Mouse (Mus musculus) stomach, postnatal 0 days (tissue): Measurements from ENCODE around the gene Tmem132d. TPM values are rescaled to one million over a fixed set of nuclear protein-coding genes. Genes with fewer than 3 reads are reported as not detected.

Experiments used
- ATAC-seq: fragments of 200-750 bp; cut with Nextera tagmentation; 2 replicates; pipeline ENCODE4 v1.8.0; 2017; ENCODE audit not compliant: low FRiP score, low TSS enrichment
- DNase-seq: peaks from one replicate; pipeline ENCODE4 v3.0.0-alpha.2; 2016; ENCODE audit warnings: low spot score
- H3K27ac ChIP-seq: fragments of 300-500 bp; sonication (generic); replicated peaks from 2 replicates; pipeline ENCODE4 v1.5.1; 2014; ENCODE audit warnings: mild to moderate bottlenecking, control low read depth
- H3K27me3 ChIP-seq: fragments of 300-500 bp; sonication (generic); 2 replicates; pipeline ENCODE4 v1.6.1; 2014; ENCODE audit warnings: low read length; ENCODE audit not compliant: control insufficient read depth, insufficient read depth
- H3K36me3 ChIP-seq: fragments of 300-500 bp; sonication (generic); 2 replicates; pipeline ENCODE4 v1.6.1; 2014; ENCODE audit warnings: low read length, mixed read lengths; ENCODE audit not compliant: control insufficient read depth, insufficient read depth
- H3K4me1 ChIP-seq: fragments of 300-500 bp; sonication (generic); replicated peaks from 2 replicates; pipeline ENCODE4 v1.6.1; 2014; ENCODE audit warnings: antibody characterized with exemption; ENCODE audit not compliant: control insufficient read depth, insufficient read depth
- H3K4me2 ChIP-seq: fragments of 300-500 bp; sonication (generic); replicated peaks from 2 replicates; pipeline ENCODE4 v1.6.1; 2014; ENCODE audit warnings: low read depth, mild to moderate bottlenecking, control low read depth, moderate library complexity
- H3K4me3 ChIP-seq: fragments of 300-500 bp; sonication (generic); 2 replicates; pipeline ENCODE4 v1.5.1; 2014; ENCODE audit warnings: low read depth, low read length, control low read depth
- H3K9ac ChIP-seq: fragments of 300-500 bp; sonication (generic); 2 replicates; pipeline ENCODE4 v1.6.1; 2014; ENCODE audit warnings: mild to moderate bottlenecking, low read length, control low read depth, mixed read lengths
- H3K9me3 ChIP-seq: fragments of 300-500 bp; sonication (generic); 2 replicates; pipeline ENCODE4 v1.6.1; 2016; ENCODE audit warnings: low read length; ENCODE audit not compliant: control insufficient read depth
- CTCF ChIP-seq: IDR thresholded peaks from 2 replicates; pipeline ENCODE4 v1.5.1; 2016; ENCODE audit warnings: antibody characterized with exemption, low read depth, mild to moderate bottlenecking, moderate library complexity
- EP300 ChIP-seq: optimal IDR thresholded peaks from 2 replicates; pipeline ENCODE3; 2016; ENCODE audit warnings: antibody characterized with exemption
- WGBS: fragments of 180-500 bp; shearing (Covaris S2); extraction: QIAGEN DNeasy Blood & Tissue Kit; methylation state at CpG from one replicate; pipeline ENCODE4 v1.1.7; 2014; 5-methylcytosine and 5-hydroxymethylcytosine counted together
- polyA plus RNA-seq: library from polyadenylated mRNA; unstranded; fragments of >200 nt; fragmentation: Nextera tagmentation; extraction: Ambion mirVana; gene quantifications from 2 replicates; pipeline ENCODE4 v1.2.1, GENCODE M21; 2015

The Tmem132d gene
- polyA plus RNA-seq, 1 experiment from 2014 or later = 0.16 TPM

DNA sequence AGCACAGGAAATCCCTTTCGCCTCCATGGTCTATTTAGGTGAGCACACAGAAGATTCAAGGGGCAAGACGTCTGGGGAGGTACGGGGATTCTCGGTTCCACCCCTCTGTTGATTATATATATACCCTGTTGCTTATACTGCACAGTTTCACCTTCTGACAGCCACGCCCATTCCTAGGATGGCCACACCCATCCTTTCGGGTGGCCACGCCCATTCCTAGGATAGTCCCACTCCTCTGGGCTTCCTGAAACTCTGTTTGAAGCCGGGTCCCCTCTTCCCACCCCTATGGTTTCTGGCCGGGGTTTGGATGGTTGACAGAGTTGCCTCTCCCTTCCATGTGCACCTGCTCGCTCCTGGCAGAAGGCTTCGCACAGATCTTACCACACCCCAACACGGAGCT is 22.9 kb upstream of the Tmem132d start:
- no peaks in the 10 kb centered on the region for H3K36me3 ChIP-seq
- H3K4me2 ChIP-seq = no peak overlapping the region
- ATAC-seq (no peak), DNase-seq (no peak)
- no peaks in the 10 kb centered on the region for H3K9me3 ChIP-seq
- H3K4me1 ChIP-seq = no peaks in the 10 kb centered on the region
- no peak overlapping the region for H3K27ac ChIP-seq
- no peak for TF ChIP-seq EP300
- TF ChIP-seq CTCF = no peak
- 64% methylated on average over 12 of the region's 12 CpGs for WGBS
- H3K9ac ChIP-seq = no peak overlapping the region
- no peak overlapping the region for H3K4me3 ChIP-seq
- H3K27me3 ChIP-seq = no peaks in the 10 kb centered on the region

- Histone ChIP-seq H3K4me3 (no peak overlapping the region), H3K27ac (no peak overlapping the region), H3K9me3 (no peaks in the 10 kb centered on the region), H3K9ac (no peak overlapping the region), H3K27me3 (no peaks in the 10 kb centered on the region), H3K4me2 (no peak overlapping the region), H3K36me3 (no peaks in the 10 kb centered on the region), H3K4me1 (no peaks in the 10 kb centered on the region)
- no peak for DNase-seq
- WGBS = 43% methylated on average over 6 of the region's 6 CpGs
- TF ChIP-seq CTCF (no peak), EP300 (no peak)
- no peak for ATAC-seq
Observed at GRCm38 (mm10) chr5:128452196-128452595, 19.3 kb upstream of the Tmem132d start.

GRCm38 (mm10) chr5:128450808-128451207 is 17.9 kb upstream of the Tmem132d start:
- DNase-seq (no peak), ATAC-seq (no peak)
- Histone ChIP-seq H3K4me3 (no peak overlapping the region), H3K36me3 (no peaks in the 10 kb centered on the region), H3K9ac (no peak overlapping the region), H3K9me3 (no peaks in the 10 kb centered on the region), H3K4me1 (no peaks in the 10 kb centered on the region), H3K4me2 (no peak overlapping the region), H3K27ac (no peak overlapping the region), H3K27me3 (no peaks in the 10 kb centered on the region)
- WGBS = 70% methylated on average over 3 of the region's 3 CpGs
- peak; percentile 56 for TF ChIP-seq CTCF
- no peak for TF ChIP-seq EP300

DNA sequence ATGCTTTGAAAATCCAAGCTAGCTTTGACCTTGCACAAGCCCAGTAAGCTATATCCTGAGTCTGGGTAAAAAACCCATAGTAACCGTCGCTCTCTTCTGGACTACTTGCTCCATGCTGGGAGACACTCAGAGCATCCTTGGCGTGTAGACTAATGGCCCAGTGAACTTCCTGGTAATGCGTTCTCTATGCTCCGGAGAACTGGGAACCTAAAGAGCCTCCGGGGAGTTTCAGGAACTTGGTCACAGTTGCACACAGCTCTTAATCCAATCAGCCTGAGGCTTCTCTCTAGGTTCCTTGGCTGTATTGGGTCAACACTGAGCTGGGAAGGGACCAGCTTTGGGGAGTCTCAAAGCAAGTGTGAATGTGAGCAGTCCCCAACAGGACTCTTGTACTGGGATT is 12.0 kb upstream of the Tmem132d start:
- H3K4me2 ChIP-seq = no peak overlapping the region
- no peaks in the 10 kb centered on the region for H3K4me1 ChIP-seq
- no peak for TF ChIP-seq EP300
- TF ChIP-seq CTCF = no peak
- no peaks in the 10 kb centered on the region for H3K27me3 ChIP-seq
- no peaks in the 10 kb centered on the region for H3K9me3 ChIP-seq
- WGBS = 19% methylated on average over 6 of the region's 6 CpGs
- no peak overlapping the region for H3K4me3 ChIP-seq
- DNase-seq (no peak), ATAC-seq (no peak)
- H3K27ac ChIP-seq = no peak overlapping the region
- no peaks in the 10 kb centered on the region for H3K36me3 ChIP-seq
- no peak overlapping the region for H3K9ac ChIP-seq

DNA sequence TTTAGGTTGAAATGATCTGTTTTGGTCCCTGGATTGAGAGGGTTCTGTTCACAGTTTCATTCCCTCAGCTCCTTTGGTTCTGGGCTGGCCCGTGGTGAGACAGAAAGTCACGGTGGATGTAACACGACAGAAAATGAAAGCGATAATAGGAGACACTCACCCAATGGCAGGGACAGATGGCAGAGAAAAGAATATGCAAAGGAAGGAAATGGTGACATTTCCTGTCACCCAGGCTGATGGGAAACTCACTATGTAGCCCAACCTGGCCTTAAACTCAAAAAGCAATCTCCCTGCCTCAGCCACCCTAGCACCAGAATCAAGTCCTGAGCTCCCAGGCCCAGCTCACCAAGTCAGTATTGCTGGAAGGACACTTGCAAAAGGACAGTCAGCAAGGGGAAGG is 11.0 kb upstream of the Tmem132d start:
- 43% methylated on average over 4 of the region's 4 CpGs for WGBS
- Histone ChIP-seq H3K36me3 (no peaks in the 10 kb centered on the region), H3K9me3 (no peaks in the 10 kb centered on the region), H3K4me2 (no peak overlapping the region), H3K9ac (no peak overlapping the region), H3K27me3 (no peaks in the 10 kb centered on the region), H3K4me3 (no peak overlapping the region), H3K27ac (no peak overlapping the region), H3K4me1 (no peaks in the 10 kb centered on the region)
- DNase-seq = no peak
- TF ChIP-seq EP300 (no peak), CTCF (no peak)
- ATAC-seq = no peak

DNA sequence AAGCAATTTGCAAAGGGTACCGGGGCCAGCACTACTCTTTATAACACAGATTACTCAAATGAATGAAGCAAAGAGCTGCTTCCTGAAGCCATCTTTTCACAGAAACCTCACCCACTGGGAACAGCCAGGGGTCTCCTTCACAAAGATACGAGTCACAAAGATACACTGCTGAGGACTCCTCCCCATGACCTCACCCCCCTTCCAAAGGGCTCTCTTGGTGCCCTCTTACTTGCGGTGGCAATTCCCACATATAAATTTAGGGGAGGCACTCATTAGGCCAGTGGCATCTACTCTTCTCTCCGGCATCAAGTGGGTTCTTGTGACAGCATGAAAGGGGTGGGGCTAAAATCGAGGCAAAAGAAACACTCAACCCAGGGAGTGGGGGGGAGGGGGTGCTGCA is 8.2 kb upstream of the Tmem132d start:
- WGBS = 22% methylated on average over 5 of the region's 5 CpGs
- Histone ChIP-seq H3K36me3 (no peaks in the 10 kb centered on the region), H3K4me3 (no peak overlapping the region), H3K9me3 (no peaks in the 10 kb centered on the region), H3K27ac (no peak overlapping the region), H3K27me3 (no peaks in the 10 kb centered on the region; the same call in 1 of the 2 replicates), H3K9ac (no peak overlapping the region), H3K4me1 (no peaks in the 10 kb centered on the region), H3K4me2 (no peak overlapping the region)
- no peak for ATAC-seq
- no peak for DNase-seq
- no peak for TF ChIP-seq CTCF
- no peak for TF ChIP-seq EP300

DNA sequence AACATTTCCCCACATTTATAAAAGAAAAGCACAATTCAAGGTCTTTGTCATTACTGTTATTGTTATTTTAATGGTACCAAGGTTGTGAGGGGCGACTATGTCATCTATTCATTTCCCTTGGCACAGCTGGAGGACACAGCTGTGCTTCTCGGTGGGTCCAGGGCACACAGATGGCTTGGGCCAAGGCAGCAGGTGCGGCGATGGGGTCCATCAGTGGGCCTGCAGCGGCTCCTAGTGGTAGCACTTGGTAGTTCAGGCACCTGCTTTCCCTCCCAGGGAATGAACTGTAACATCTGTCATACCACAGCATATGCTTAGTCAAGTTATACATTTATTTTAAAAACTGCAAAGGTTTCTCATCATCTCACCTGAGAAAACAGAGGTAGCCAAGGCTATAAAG is 7.0 kb upstream of the Tmem132d start:
- no peaks in the 10 kb centered on the region for H3K4me1 ChIP-seq
- peak; percentile 62 for DNase-seq
- H3K36me3 ChIP-seq = no peaks in the 10 kb centered on the region
- TF ChIP-seq CTCF (peak; percentile 90), EP300 (no peak)
- H3K4me2 ChIP-seq = no peak overlapping the region
- no peaks in the 10 kb centered on the region for H3K9me3 ChIP-seq
- ATAC-seq = no peak
- H3K4me3 ChIP-seq = no peak overlapping the region
- 3% methylated on average over 5 of the region's 5 CpGs for WGBS
- no peak overlapping the region for H3K9ac ChIP-seq
- H3K27ac ChIP-seq = no peak overlapping the region
- H3K27me3 ChIP-seq = no peaks in the 10 kb centered on the region; the same call in 1 of the 2 replicates
